Mouse (Mus musculus): ENCODE measurements around the gene Snip1. TPM values are rescaled to one million over a fixed set of nuclear protein-coding genes. Genes with fewer than 3 reads are reported as not detected.

The Snip1 gene
- polyA plus RNA-seq, 1 experiment from 2014 or later = 13.6 TPM

GRCm38 (mm10) chr4:125093031-125093430 is 26.6 kb downstream of the Snip1 start:
- WGBS = 95% methylated on average over 5 of the region's 5 CpGs
- no peak for ATAC-seq
- no peak for TF ChIP-seq CTCF (IDR thresholded peaks at IDR 0.05; ENCODE audit: low read depth)

GRCm38 (mm10) chr4:125096066-125096465 is 29.6 kb downstream of the Snip1 start:
- H3K27me3 ChIP-seq (replicated peaks; ENCODE audit: control insufficient read depth, insufficient read depth, low read length) = no peaks in the 10 kb centered on the region
- no peaks in the 10 kb centered on the region for H3K9me3 ChIP-seq (ENCODE audit: control insufficient read depth)
- no peak overlapping the region for H3K4me2 ChIP-seq (replicated peaks; ENCODE audit: low read depth)
- ATAC-seq = no peak
- WGBS = 82% methylated on average over 5 of the region's 5 CpGs
- no peak overlapping the region for H3K9ac ChIP-seq (ENCODE audit: low read depth, low read length)
- no peak for TF ChIP-seq CTCF (IDR thresholded peaks at IDR 0.05; ENCODE audit: low read depth)
- H3K27ac ChIP-seq (ENCODE audit: low read depth, low read length) = no peak overlapping the region
- no peak overlapping the region for H3K4me3 ChIP-seq (ENCODE audit: low read depth, low read length)
- H3K36me3 ChIP-seq (ENCODE audit: control insufficient read depth, insufficient read depth) = peaks cover 14% of the 10 kb centered on the region
- H3K4me1 ChIP-seq (replicated peaks; ENCODE audit: control insufficient read depth, insufficient read depth, low read length) = no peaks in the 10 kb centered on the region

More at GRCm38 (mm10) chr4:125093031-125093430, 26.6 kb downstream of the Snip1 start:
- no peak overlapping the region for H3K9ac ChIP-seq (ENCODE audit: low read depth, low read length)
- H3K4me3 ChIP-seq (ENCODE audit: low read depth, low read length) = no peak overlapping the region
- H3K4me2 ChIP-seq (replicated peaks; ENCODE audit: low read depth) = no peak overlapping the region
- H3K27ac ChIP-seq (ENCODE audit: low read depth, low read length) = no peak overlapping the region
- H3K4me1 ChIP-seq (replicated peaks; ENCODE audit: control insufficient read depth, insufficient read depth, low read length) = no peaks in the 10 kb centered on the region
- peaks cover 34% of the 10 kb centered on the region for H3K36me3 ChIP-seq (ENCODE audit: control insufficient read depth, insufficient read depth)
- H3K27me3 ChIP-seq (replicated peaks; ENCODE audit: control insufficient read depth, insufficient read depth, low read length) = no peaks in the 10 kb centered on the region
- H3K9me3 ChIP-seq (ENCODE audit: control insufficient read depth) = no peaks in the 10 kb centered on the region

GRCm38 (mm10) chr4:125097412-125097811 is 30.9 kb downstream of the Snip1 start:
- Histone ChIP-seq H3K36me3 (ENCODE audit: control insufficient read depth, insufficient read depth) (peaks cover 10% of the 10 kb centered on the region), H3K4me1 (replicated peaks; ENCODE audit: control insufficient read depth, insufficient read depth, low read length) (no peaks in the 10 kb centered on the region), H3K9ac (ENCODE audit: low read depth, low read length) (no peak overlapping the region), H3K27me3 (replicated peaks; ENCODE audit: control insufficient read depth, insufficient read depth, low read length) (no peaks in the 10 kb centered on the region), H3K27ac (ENCODE audit: low read depth, low read length) (no peak overlapping the region), H3K4me2 (replicated peaks; ENCODE audit: low read depth) (no peak overlapping the region), H3K4me3 (ENCODE audit: low read depth, low read length) (no peak overlapping the region), H3K9me3 (ENCODE audit: control insufficient read depth) (no peaks in the 10 kb centered on the region)
- WGBS = 86% methylated on average over 4 of the region's 4 CpGs
- TF ChIP-seq CTCF (IDR thresholded peaks at IDR 0.05; ENCODE audit: low read depth) = no peak
- no peak for ATAC-seq

- Histone ChIP-seq H3K36me3 (ENCODE audit: control insufficient read depth, insufficient read depth) (peaks cover 22% of the 10 kb centered on the region; the same call in 1 of the 2 replicates), H3K4me1 (replicated peaks; ENCODE audit: control insufficient read depth, insufficient read depth, low read length) (no peaks in the 10 kb centered on the region), H3K27ac (ENCODE audit: low read depth, low read length) (no peak overlapping the region), H3K27me3 (replicated peaks; ENCODE audit: control insufficient read depth, insufficient read depth, low read length) (no peaks in the 10 kb centered on the region), H3K9ac (ENCODE audit: low read depth, low read length) (no peak overlapping the region), H3K4me3 (ENCODE audit: low read depth, low read length) (no peak overlapping the region), H3K9me3 (ENCODE audit: control insufficient read depth) (no peaks in the 10 kb centered on the region), H3K4me2 (replicated peaks; ENCODE audit: low read depth) (no peak overlapping the region)
- peak; percentile 54; the same call in 1 of the 2 replicates for ATAC-seq
- 9% methylated on average over 8 of the region's 8 CpGs for WGBS
- peak; percentile 99 for TF ChIP-seq CTCF (IDR thresholded peaks at IDR 0.05; ENCODE audit: low read depth)
These were observed 33.0 kb downstream of the Snip1 start for GRCm38 (mm10) chr4:125099458-125099857.

- no peak for TF ChIP-seq CTCF (IDR thresholded peaks at IDR 0.05; ENCODE audit: low read depth)
- Histone ChIP-seq H3K9ac (ENCODE audit: low read depth, low read length) (no peak overlapping the region), H3K27me3 (replicated peaks; ENCODE audit: control insufficient read depth, insufficient read depth, low read length) (no peaks in the 10 kb centered on the region), H3K27ac (ENCODE audit: low read depth, low read length) (no peak overlapping the region), H3K9me3 (ENCODE audit: control insufficient read depth) (no peaks in the 10 kb centered on the region), H3K36me3 (ENCODE audit: control insufficient read depth, insufficient read depth) (peaks cover 31% of the 10 kb centered on the region; the same call in 1 of the 2 replicates), H3K4me2 (replicated peaks; ENCODE audit: low read depth) (no peak overlapping the region), H3K4me1 (replicated peaks; ENCODE audit: control insufficient read depth, insufficient read depth, low read length) (no peaks in the 10 kb centered on the region), H3K4me3 (ENCODE audit: low read depth, low read length) (no peak overlapping the region)
- ATAC-seq = no peak
- WGBS = 82% methylated on average over 13 of the region's 13 CpGs
These were observed 34.9 kb downstream of the Snip1 start for GRCm38 (mm10) chr4:125101334-125101733.

- no peak overlapping the region for H3K4me3 ChIP-seq (ENCODE audit: low read depth, low read length)
- no peak overlapping the region for H3K9ac ChIP-seq (ENCODE audit: low read depth, low read length)
- peaks cover 34% of the 10 kb centered on the region for H3K36me3 ChIP-seq (ENCODE audit: control insufficient read depth, insufficient read depth)
- 85% methylated on average over 9 of the region's 9 CpGs for WGBS
- no peak for ATAC-seq
- no peaks in the 10 kb centered on the region for H3K9me3 ChIP-seq (ENCODE audit: control insufficient read depth)
- no peak overlapping the region for H3K27ac ChIP-seq (ENCODE audit: low read depth, low read length)
- TF ChIP-seq CTCF (IDR thresholded peaks at IDR 0.05; ENCODE audit: low read depth) = no peak
- no peak overlapping the region for H3K4me2 ChIP-seq (replicated peaks; ENCODE audit: low read depth)
- no peaks in the 10 kb centered on the region for H3K27me3 ChIP-seq (replicated peaks; ENCODE audit: control insufficient read depth, insufficient read depth, low read length)
- H3K4me1 ChIP-seq (replicated peaks; ENCODE audit: control insufficient read depth, insufficient read depth, low read length) = no peaks in the 10 kb centered on the region
These were observed 38.9 kb downstream of the Snip1 start for GRCm38 (mm10) chr4:125105354-125105753.

- H3K27ac ChIP-seq (ENCODE audit: low read depth, low read length) = 0 out of 2 replicates have a peak overlapping the region, but pooled peaks have one; percentile 4
- peaks cover 13% of the 10 kb centered on the region for H3K36me3 ChIP-seq (ENCODE audit: control insufficient read depth, insufficient read depth)
- no peak overlapping the region for H3K9ac ChIP-seq (ENCODE audit: low read depth, low read length)
- ATAC-seq = peak; percentile 46
- H3K27me3 ChIP-seq (replicated peaks; ENCODE audit: control insufficient read depth, insufficient read depth, low read length) = no peaks in the 10 kb centered on the region
- H3K4me2 ChIP-seq (replicated peaks; ENCODE audit: low read depth) = peak overlapping the region; percentile 39
- no peaks in the 10 kb centered on the region for H3K9me3 ChIP-seq (ENCODE audit: control insufficient read depth)
- TF ChIP-seq CTCF (IDR thresholded peaks at IDR 0.05; ENCODE audit: low read depth) = peak; percentile 96
- H3K4me3 ChIP-seq (ENCODE audit: low read depth, low read length) = no peak overlapping the region
- 4% methylated on average over 6 of the region's 6 CpGs for WGBS
- H3K4me1 ChIP-seq (replicated peaks; ENCODE audit: control insufficient read depth, insufficient read depth, low read length) = peaks cover 4% of the 10 kb centered on the region; the same call in 1 of the 2 replicates
These were observed 48.2 kb downstream of the Snip1 start for GRCm38 (mm10) chr4:125114638-125115037.
